Mouse (Mus musculus) neural tube, embryonic 13.5 days (tissue): ENCODE data around the gene Etfbkmt. TPM values are rescaled to one million over a fixed set of nuclear protein-coding genes. Genes with fewer than 3 reads are reported as not detected.
"Not testable (repeated sequence)": the region's sequence is repeated elsewhere in the genome, so short reads cannot be mapped to it uniquely, and the experiment has no call there.

Experiments used
- ATAC-seq: fragments of 200-750 bp; cut with Nextera tagmentation; 2 replicates; pipeline ENCODE4 v1.8.0; 2017; ENCODE audit warnings: low read depth, mild to moderate bottlenecking, moderate TSS enrichment, moderate library complexity
- H3K27ac ChIP-seq: fragments of 300-500 bp; sonication (generic); replicated peaks from 2 replicates; pipeline ENCODE4 v1.5.1; 2015; ENCODE audit warnings: moderate library complexity, mild to moderate bottlenecking, inconsistent platforms
- H3K27me3 ChIP-seq: fragments of 300-500 bp; sonication (generic); 2 replicates; pipeline ENCODE4 v1.6.1; 2015; ENCODE audit warnings: mild to moderate bottlenecking, inconsistent platforms
- H3K36me3 ChIP-seq: fragments of 300-500 bp; sonication (generic); 2 replicates; pipeline ENCODE4 v1.6.1; 2015; ENCODE audit warnings: mild to moderate bottlenecking, inconsistent platforms
- H3K4me1 ChIP-seq: fragments of 300-500 bp; sonication (generic); replicated peaks from 2 replicates; pipeline ENCODE4 v1.6.1; 2015; ENCODE audit warnings: inconsistent platforms
- H3K4me2 ChIP-seq: fragments of 300-500 bp; sonication (generic); 2 replicates; pipeline ENCODE4 v1.6.1; 2015; ENCODE audit warnings: inconsistent platforms, mild to moderate bottlenecking, moderate library complexity
- H3K4me3 ChIP-seq: fragments of 300-500 bp; sonication (generic); 2 replicates; pipeline ENCODE4 v1.5.1; 2015; ENCODE audit warnings: mild to moderate bottlenecking, inconsistent platforms
- H3K9ac ChIP-seq: fragments of 300-500 bp; sonication (generic); 2 replicates; pipeline ENCODE4 v1.6.1; 2015; ENCODE audit warnings: moderate library complexity, mild to moderate bottlenecking, inconsistent platforms
- H3K9me3 ChIP-seq: fragments of 300-500 bp; sonication (generic); 2 replicates; pipeline ENCODE4 v1.6.1; 2016; ENCODE audit warnings: inconsistent platforms
- WGBS: fragments of 180-500 bp; shearing (Covaris S2); methylation state at CpG from one replicate; pipeline ENCODE4 v1.1.7; 2015; 5-methylcytosine and 5-hydroxymethylcytosine counted together
- polyA plus RNA-seq: library from polyadenylated mRNA; unstranded; fragments of >200 nt; fragmentation: Nextera tagmentation; extraction: Ambion mirVana; gene quantifications from 2 replicates; pipeline ENCODE4 v1.2.1, GENCODE M21; 2015

Etfbkmt gene
- polyA plus RNA-seq, 1 experiment from 2014 or later, result 6.6 TPM

GRCm38 (mm10) chr6:149168436-149168835 is 28.8 kb downstream of the Etfbkmt start:
- no peaks in the 10 kb centered on the region for H3K27me3 ChIP-seq
- no peaks in the 10 kb centered on the region for H3K4me1 ChIP-seq
- H3K9me3 ChIP-seq, result no peaks in the 10 kb centered on the region
- no peak overlapping the region for H3K4me2 ChIP-seq
- peaks cover 60% of the 10 kb centered on the region for H3K36me3 ChIP-seq
- H3K4me3 ChIP-seq, result no peak overlapping the region
- H3K9ac ChIP-seq, result no peak overlapping the region
- no peak overlapping the region for H3K27ac ChIP-seq
- no peak for ATAC-seq
- 97% methylated on average over 2 of the region's 2 CpGs for WGBS

DNA sequence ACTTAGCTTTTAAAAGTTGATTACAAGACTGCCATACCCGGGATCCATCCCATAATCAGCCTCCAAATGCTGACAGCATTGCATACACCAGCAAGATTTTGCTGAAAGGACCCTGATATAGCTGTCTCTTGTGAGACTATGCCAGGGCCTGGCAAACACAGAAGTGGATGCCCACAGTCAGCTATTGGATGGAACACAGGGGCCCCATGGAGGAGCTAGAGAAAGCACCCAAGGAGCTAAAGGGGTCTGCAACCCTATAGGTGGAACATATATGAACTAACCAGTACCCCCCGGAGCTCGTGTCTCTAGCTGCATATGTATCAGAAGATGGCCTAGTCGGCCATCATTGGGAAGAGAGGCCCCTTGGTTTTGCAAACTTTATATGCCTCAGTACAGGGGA is 30.3 kb downstream of the Etfbkmt start:
- not testable (repeated sequence) for H3K9me3 ChIP-seq, ATAC-seq, H3K4me2 ChIP-seq, H3K27me3 ChIP-seq, H3K9ac ChIP-seq, H3K4me3 ChIP-seq, H3K4me1 ChIP-seq, H3K27ac ChIP-seq
- 88% methylated on average over 4 of the region's 4 CpGs for WGBS
- peaks cover 63% of the 10 kb centered on the region for H3K36me3 ChIP-seq

DNA sequence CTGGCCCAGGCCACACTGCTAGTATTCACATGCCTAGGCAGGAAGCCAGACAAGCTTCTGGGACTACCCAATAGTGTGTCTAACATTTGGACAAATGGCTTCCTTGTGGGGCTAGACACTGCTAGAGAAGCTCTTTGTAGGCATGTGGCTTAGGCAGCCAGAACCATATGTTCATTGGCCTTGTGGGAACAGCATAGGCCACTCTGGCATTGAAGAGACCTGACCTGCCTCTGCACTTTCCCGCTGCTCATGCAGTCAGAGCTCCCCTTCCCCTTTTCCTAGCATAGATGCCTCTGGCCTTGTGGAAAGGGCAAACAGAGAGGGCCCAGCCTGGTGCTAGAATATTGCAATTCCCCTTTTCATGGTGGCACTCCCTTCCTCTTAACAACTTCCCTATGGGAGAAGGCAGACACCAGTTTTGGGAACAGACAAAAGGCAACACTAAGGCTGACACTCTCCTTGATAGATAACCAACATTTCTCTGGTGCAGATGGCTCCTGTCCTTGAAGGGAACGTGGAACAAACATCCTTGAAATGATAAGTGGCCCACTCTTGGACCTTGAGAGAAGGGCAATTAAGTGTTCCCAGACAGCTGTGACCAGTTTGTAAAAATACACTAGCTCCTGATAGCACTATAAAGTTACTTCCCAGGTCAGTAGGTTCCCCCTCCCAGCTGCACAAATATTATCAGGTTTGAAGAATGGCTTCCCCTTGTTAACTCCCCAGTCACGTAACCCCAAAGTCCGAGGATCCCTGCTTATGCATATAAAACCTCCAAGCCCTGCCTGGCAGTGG is 34.4 kb downstream of the Etfbkmt start:
- 54% methylated on average over 4 of the region's 4 CpGs for WGBS

GRCm38 (mm10) chr6:149174932-149175570 is 35.4 kb downstream of the Etfbkmt start:
- 92% methylated on average over 3 of the region's 3 CpGs for WGBS
- no peak for ATAC-seq
- no peaks in the 10 kb centered on the region for H3K27me3 ChIP-seq
- no peak overlapping the region for H3K4me3 ChIP-seq
- peaks cover 74% of the 10 kb centered on the region for H3K36me3 ChIP-seq
- peaks cover 9% of the 10 kb centered on the region for H3K9me3 ChIP-seq
- H3K4me1 ChIP-seq, result no peaks in the 10 kb centered on the region
- no peak overlapping the region for H3K27ac ChIP-seq
- H3K4me2 ChIP-seq, result no peak overlapping the region
- H3K9ac ChIP-seq, result no peak overlapping the region

More for the DNA sequence above, 34.4 kb downstream of the Etfbkmt start:
- Histone ChIP-seq H3K36me3 (peaks cover 73% of the 10 kb centered on the region), H3K4me1 (no peaks in the 10 kb centered on the region), H3K4me3 (no peak overlapping the region), H3K4me2 (no peak overlapping the region), H3K9ac (no peak overlapping the region), H3K27ac (no peak overlapping the region), H3K9me3 (peaks cover 9% of the 10 kb centered on the region), H3K27me3 (no peaks in the 10 kb centered on the region)
- no peak for ATAC-seq

DNA sequence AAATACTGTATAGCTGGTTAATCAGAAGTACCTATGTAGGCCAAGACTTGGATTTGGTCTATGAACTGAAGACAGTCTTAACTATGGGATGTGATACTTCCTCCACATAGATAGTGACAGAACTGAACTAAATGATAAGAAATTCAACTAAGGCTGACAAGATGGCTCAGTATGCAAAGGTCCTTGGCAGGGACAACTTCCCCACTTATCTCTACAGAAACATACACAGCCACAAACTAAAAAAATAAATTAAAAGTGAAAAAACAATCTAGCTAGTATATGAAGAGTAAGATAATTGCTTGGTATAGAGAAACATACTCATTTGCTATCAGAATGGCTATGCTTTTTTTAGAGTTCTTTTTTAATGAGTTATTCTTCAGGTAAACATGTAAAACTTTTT is 39.4 kb downstream of the Etfbkmt start:
- Histone ChIP-seq H3K4me1 (no peaks in the 10 kb centered on the region), H3K27me3 (no peaks in the 10 kb centered on the region), H3K4me3 (no peak overlapping the region), H3K9me3 (peaks cover 9% of the 10 kb centered on the region), H3K4me2 (no peak overlapping the region), H3K9ac (no peak overlapping the region), H3K36me3 (peaks cover 94% of the 10 kb centered on the region), H3K27ac (no peak overlapping the region)
- no peak for ATAC-seq

- WGBS, result 98% methylated on average over 1 of the region's 1 CpGs
- no peak overlapping the region for H3K4me3 ChIP-seq
These were observed 44.4 kb downstream of the Etfbkmt start for GRCm38 (mm10) chr6:149184007-149184406.

GRCm38 (mm10) chr6:149187371-149187770 is 47.7 kb downstream of the Etfbkmt start:
- H3K27ac ChIP-seq, result no peak overlapping the region
- H3K27me3 ChIP-seq, result no peaks in the 10 kb centered on the region
- H3K36me3 ChIP-seq, result peaks cover 20% of the 10 kb centered on the region
- H3K9me3 ChIP-seq, result no peaks in the 10 kb centered on the region
- WGBS, result 67% methylated on average over 1 of the region's 1 CpGs
- ATAC-seq, result no peak
- H3K4me1 ChIP-seq, result peaks cover 33% of the 10 kb centered on the region
- H3K4me2 ChIP-seq, result peak overlapping the region; percentile 76
- peak overlapping the region; percentile 96 for H3K9ac ChIP-seq
- peak overlapping the region; percentile 77 for H3K4me3 ChIP-seq

More at GRCm38 (mm10) chr6:149184007-149184406, 44.4 kb downstream of the Etfbkmt start:
- H3K4me2 ChIP-seq, result no peak overlapping the region
- H3K27ac ChIP-seq, result no peak overlapping the region
- H3K9ac ChIP-seq, result no peak overlapping the region
- no peak for ATAC-seq
- no peaks in the 10 kb centered on the region for H3K27me3 ChIP-seq
- H3K4me1 ChIP-seq, result peaks cover 28% of the 10 kb centered on the region
- H3K36me3 ChIP-seq, result peaks cover 49% of the 10 kb centered on the region
- H3K9me3 ChIP-seq, result peaks cover under 1% of the 10 kb centered on the region

DNA sequence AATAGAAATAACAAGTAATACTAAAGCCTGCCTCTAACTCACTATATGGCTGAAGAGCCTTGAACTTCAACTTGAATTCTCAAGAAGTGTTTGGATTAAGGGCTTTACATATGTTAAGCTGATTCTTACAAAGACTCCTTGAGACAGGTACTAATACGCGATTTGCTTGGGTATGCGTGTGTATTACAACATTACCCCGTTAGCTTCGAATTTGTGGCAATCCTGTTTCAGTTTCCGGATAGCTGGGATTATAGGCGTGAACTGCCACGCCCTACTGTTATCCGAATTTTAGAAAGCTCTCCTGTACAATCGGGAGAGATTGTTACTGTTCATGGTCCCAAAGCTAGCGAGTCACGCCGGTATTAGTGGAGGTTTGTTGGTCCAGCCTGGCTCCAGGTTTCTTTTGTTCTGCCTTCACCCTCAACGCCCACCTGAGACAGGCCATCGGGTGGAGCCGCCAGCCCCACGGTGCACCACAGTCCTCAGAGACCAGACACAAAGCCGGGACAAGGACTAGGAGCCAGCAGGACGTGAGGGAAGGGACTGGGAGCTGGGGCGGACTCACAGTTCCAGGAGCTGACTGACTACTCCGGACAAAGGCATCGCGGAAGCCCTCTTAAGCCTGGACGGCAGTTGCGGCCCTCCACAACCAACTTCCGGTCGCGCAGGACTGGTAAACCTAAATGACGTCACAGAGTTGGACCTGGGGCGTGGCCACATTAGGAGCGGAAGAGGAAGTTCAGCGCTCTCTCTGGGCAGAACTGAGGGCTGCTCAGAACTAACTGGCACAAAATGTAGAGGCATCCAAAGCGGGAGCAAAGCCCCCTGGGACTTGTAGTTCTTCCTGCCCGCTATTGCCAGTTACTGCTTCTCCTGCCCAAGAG is 48.6 kb downstream of the Etfbkmt start, which contains the start of gene Amn1:
Amn1 (minus strand) TSS at position 672 of the 884 bp plus-strand sequence.
- peak; percentile 100 for ATAC-seq
- under 1% methylated on average over 34 of the region's 34 CpGs for WGBS
- H3K27me3 ChIP-seq, result no peaks in the 10 kb centered on the region
- H3K36me3 ChIP-seq, result peaks cover 12% of the 10 kb centered on the region
- H3K27ac ChIP-seq, result peak within 1 kb of the TSS; percentile 96
- peak within 1 kb of the TSS; percentile 76 for H3K4me2 ChIP-seq
- no peaks in the 10 kb centered on the region for H3K9me3 ChIP-seq
- peaks cover 33% of the 10 kb centered on the region for H3K4me1 ChIP-seq
- H3K4me3 ChIP-seq, result peak within 1 kb of the TSS; percentile 77
- peak within 1 kb of the TSS; percentile 96 for H3K9ac ChIP-seq

DNA sequence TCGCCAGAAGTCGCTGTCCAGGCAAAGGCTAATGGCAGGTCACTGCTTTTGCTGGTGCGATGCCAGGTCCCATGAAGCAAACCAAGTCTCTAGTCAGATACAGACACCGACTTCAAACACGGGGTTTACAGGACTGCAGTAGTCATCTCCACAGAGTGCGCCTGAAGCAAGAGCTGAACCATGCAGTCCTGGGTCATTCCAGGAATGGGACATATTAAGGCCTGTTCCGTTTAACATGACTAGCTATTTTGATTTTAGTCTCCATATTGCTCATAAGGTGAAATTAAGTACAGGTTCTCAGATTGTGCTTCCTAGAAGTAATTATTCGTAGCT is 49.2 kb downstream of the Etfbkmt start:
- peak overlapping the region; percentile 96 for H3K9ac ChIP-seq
- peak overlapping the region; percentile 77 for H3K4me3 ChIP-seq
- peaks cover 33% of the 10 kb centered on the region for H3K4me1 ChIP-seq
- WGBS, result 38% methylated on average over 8 of the region's 8 CpGs
- peak; percentile 81 for ATAC-seq
- no peaks in the 10 kb centered on the region for H3K9me3 ChIP-seq
- no peaks in the 10 kb centered on the region for H3K27me3 ChIP-seq
- peak overlapping the region; percentile 96 for H3K27ac ChIP-seq
- peak overlapping the region; percentile 76 for H3K4me2 ChIP-seq
- peaks cover 6% of the 10 kb centered on the region; the same call in 1 of the 2 replicates for H3K36me3 ChIP-seq

DNA sequence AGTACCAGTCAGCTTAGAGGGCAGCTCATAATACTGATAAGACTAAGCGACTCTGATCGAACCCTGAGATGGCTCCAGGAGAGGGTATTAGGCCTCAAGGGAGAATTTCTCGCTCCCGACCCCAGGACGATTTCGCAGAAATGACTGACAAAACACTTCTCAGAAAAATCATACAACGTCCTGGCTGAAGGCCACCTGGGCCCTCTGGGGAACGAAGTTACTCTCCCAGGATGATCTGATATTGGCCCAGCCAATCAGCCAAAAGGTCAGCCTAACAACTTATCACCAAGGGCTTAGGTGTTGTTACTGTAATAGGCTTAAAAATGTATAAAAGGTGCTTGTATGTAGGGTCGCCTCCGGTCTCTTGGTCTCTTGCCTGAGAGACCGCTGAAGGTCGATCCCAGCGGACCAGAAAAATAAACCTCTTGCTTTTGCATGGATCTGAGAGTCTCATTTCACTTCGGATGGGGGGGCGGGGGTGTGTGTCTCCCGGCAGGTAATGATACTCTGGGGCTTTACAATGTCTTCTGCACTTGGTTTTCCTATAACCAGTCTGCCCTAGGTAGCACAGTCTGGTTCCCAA is 49.8 kb downstream of the Etfbkmt start:
- Histone ChIP-seq H3K36me3 (0 out of 2 replicates have a peak, but pooled peaks cover under 1% of the 10 kb centered on the region), H3K4me2 (peak overlapping the region; percentile 76), H3K27ac (peak overlapping the region; percentile 96; the same call in 1 of the 2 replicates), H3K4me3 (0 out of 2 replicates have a peak overlapping the region, but pooled peaks have one; percentile 77), H3K27me3 (no peaks in the 10 kb centered on the region), H3K4me1 (peaks cover 33% of the 10 kb centered on the region), H3K9ac (no peak overlapping the region), H3K9me3 (no peaks in the 10 kb centered on the region)
- no peak for ATAC-seq
- 94% methylated on average over 16 of the region's 16 CpGs for WGBS

GRCm38 (mm10) chr6:149191951-149192350 is 52.3 kb downstream of the Etfbkmt start:
- H3K9me3 ChIP-seq, H3K4me2 ChIP-seq, H3K27ac ChIP-seq, H3K9ac ChIP-seq, H3K27me3 ChIP-seq, H3K4me3 ChIP-seq, ATAC-seq, H3K36me3 ChIP-seq: not testable (repeated sequence)
- 89% methylated on average over 5 of the region's 5 CpGs for WGBS
- H3K4me1 ChIP-seq, result peaks cover 16% of the 10 kb centered on the region
